Mouse (Mus musculus): Measurements from ENCODE around the gene Ctnna2. TPM values are rescaled to one million over a fixed set of nuclear protein-coding genes. Genes with fewer than 3 reads are reported as not detected.

Ctnna2 gene
- polyA plus RNA-seq, 1 experiment, result not detected

DNA sequence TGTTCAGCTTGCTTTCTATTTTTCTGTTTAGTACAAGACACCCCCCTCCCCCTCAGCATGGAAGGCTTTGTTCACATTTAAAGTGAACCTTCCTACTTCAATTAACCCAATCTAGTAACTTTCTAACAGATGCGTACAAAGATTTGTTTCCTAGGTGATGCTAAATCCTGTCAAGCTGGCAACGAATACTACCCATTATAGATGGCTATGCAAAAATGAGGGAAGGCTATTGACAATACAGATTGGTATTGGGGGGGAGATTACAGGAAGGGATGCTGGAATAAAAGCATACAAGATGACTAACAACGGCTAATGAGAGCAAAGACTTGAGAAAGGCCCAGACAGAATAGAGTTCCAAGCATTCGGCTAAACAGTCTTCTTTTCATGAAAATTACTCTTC lies 758.7 kb downstream of the Ctnna2 start:
- Histone ChIP-seq H3ac (ENCODE audit: control insufficient read depth, insufficient read length) (no peak overlapping the region), H3K27me3 (ENCODE audit: control insufficient read depth, insufficient read depth, insufficient read length) (no peaks in the 10 kb centered on the region), H3K79me2 (ENCODE audit: control insufficient read depth, insufficient read depth) (no peaks in the 10 kb centered on the region), H3K4me3 (no peak overlapping the region), H3K4me2 (ENCODE audit: low read depth) (no peak overlapping the region), H3K36me3 (ENCODE audit: control insufficient read depth, insufficient read depth) (no peaks in the 10 kb centered on the region)
- TF ChIP-seq TCF3 (IDR thresholded peaks at IDR 0.05; ENCODE audit: insufficient read length, low read depth) (no peak), MYOG (IDR thresholded peaks at IDR 0.05; ENCODE audit: control insufficient read depth in 1 of 3, insufficient read depth in 1 of 3, insufficient read length in 2 of 3, low read depth in 2 of 3) (no peak), SRF (IDR thresholded peaks at IDR 0.05; ENCODE audit: control insufficient read depth, insufficient read length, low read depth) (no peak), REST (IDR thresholded peaks at IDR 0.05; ENCODE audit: insufficient read depth, insufficient read length) (no peak), CEBPB (IDR thresholded peaks at IDR 0.05; ENCODE audit: insufficient read depth, poor library complexity, severe bottlenecking) (no peak), USF1 (IDR thresholded peaks at IDR 0.05; ENCODE audit: low read depth) (no peak), MAX (IDR thresholded peaks at IDR 0.05; ENCODE audit: low read depth) (no peak), POLR2AphosphoS2 (IDR thresholded peaks at IDR 0.05; ENCODE audit: insufficient read length, low read depth) (no peak), TCF12 (IDR thresholded peaks at IDR 0.05; ENCODE audit: insufficient read depth, poor library complexity, severe bottlenecking) (no peak), E2F4 (IDR thresholded peaks at IDR 0.05; ENCODE audit: insufficient read depth) (no peak), MYOD1 (IDR thresholded peaks at IDR 0.05; ENCODE audit: control insufficient read depth in 1 of 3, insufficient read length in 2 of 3, low read depth in 2 of 3) (no peak), POLR2A (IDR thresholded peaks at IDR 0.05; ENCODE audit: insufficient read length, low read depth) (no peak)

DNA sequence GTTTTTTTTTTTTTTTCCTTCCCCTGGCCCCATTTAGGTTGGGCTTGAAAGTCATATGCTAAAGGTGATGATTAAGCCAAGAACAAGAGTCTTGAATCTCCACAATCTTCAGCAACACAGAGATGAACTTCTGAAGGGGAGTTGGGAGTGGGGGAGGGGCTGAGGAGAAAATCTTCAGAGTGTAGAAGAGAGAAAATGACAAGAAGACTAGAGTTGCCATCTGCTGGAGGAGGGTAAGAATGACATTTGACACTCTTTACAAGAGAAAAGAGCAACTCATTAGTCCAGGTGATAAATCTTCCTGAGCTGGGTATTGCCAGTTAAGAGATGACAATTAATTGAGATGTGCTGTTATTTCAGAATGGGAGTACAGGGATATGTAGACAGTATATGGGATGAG lies 760.6 kb downstream of the Ctnna2 start:
- H3K27me3 ChIP-seq (ENCODE audit: control insufficient read depth, insufficient read depth, insufficient read length), result no peaks in the 10 kb centered on the region
- no peaks in the 10 kb centered on the region for H3K79me2 ChIP-seq (ENCODE audit: control insufficient read depth, insufficient read depth)
- TF ChIP-seq E2F4 (IDR thresholded peaks at IDR 0.05; ENCODE audit: insufficient read depth) (no peak), SRF (IDR thresholded peaks at IDR 0.05; ENCODE audit: control insufficient read depth, insufficient read length, low read depth) (no peak), POLR2A (IDR thresholded peaks at IDR 0.05; ENCODE audit: insufficient read length, low read depth) (no peak), MYOG (IDR thresholded peaks at IDR 0.05; ENCODE audit: control insufficient read depth in 1 of 3, insufficient read depth in 1 of 3, insufficient read length in 2 of 3, low read depth in 2 of 3) (no peak), USF1 (IDR thresholded peaks at IDR 0.05; ENCODE audit: low read depth) (no peak), TCF3 (IDR thresholded peaks at IDR 0.05; ENCODE audit: insufficient read length, low read depth) (no peak), REST (IDR thresholded peaks at IDR 0.05; ENCODE audit: insufficient read depth, insufficient read length) (no peak), CEBPB (IDR thresholded peaks at IDR 0.05; ENCODE audit: insufficient read depth, poor library complexity, severe bottlenecking) (no peak), MAX (IDR thresholded peaks at IDR 0.05; ENCODE audit: low read depth) (no peak), POLR2AphosphoS2 (IDR thresholded peaks at IDR 0.05; ENCODE audit: insufficient read length, low read depth) (no peak), TCF12 (IDR thresholded peaks at IDR 0.05; ENCODE audit: insufficient read depth, poor library complexity, severe bottlenecking) (no peak), MYOD1 (IDR thresholded peaks at IDR 0.05; ENCODE audit: control insufficient read depth in 1 of 3, insufficient read length in 2 of 3, low read depth in 2 of 3) (no peak)
- H3ac ChIP-seq (ENCODE audit: control insufficient read depth, insufficient read length), result no peak overlapping the region
- H3K4me3 ChIP-seq, result no peak overlapping the region
- no peaks in the 10 kb centered on the region for H3K36me3 ChIP-seq (ENCODE audit: control insufficient read depth, insufficient read depth)
- no peak overlapping the region for H3K4me2 ChIP-seq (ENCODE audit: low read depth)

- no peak overlapping the region for H3ac ChIP-seq (ENCODE audit: control insufficient read depth, insufficient read length)
- no peak overlapping the region for H3K4me3 ChIP-seq
- H3K79me2 ChIP-seq (ENCODE audit: control insufficient read depth, insufficient read depth), result no peaks in the 10 kb centered on the region
- no peaks in the 10 kb centered on the region for H3K27me3 ChIP-seq (ENCODE audit: control insufficient read depth, insufficient read depth, insufficient read length)
- TF ChIP-seq TCF3 (IDR thresholded peaks at IDR 0.05; ENCODE audit: insufficient read length, low read depth) (no peak), USF1 (IDR thresholded peaks at IDR 0.05; ENCODE audit: low read depth) (no peak), TCF12 (IDR thresholded peaks at IDR 0.05; ENCODE audit: insufficient read depth, poor library complexity, severe bottlenecking) (no peak), CEBPB (IDR thresholded peaks at IDR 0.05; ENCODE audit: insufficient read depth, poor library complexity, severe bottlenecking) (no peak), MYOD1 (IDR thresholded peaks at IDR 0.05; ENCODE audit: control insufficient read depth in 1 of 3, insufficient read length in 2 of 3, low read depth in 2 of 3) (no peak), POLR2A (IDR thresholded peaks at IDR 0.05; ENCODE audit: insufficient read length, low read depth) (no peak), E2F4 (IDR thresholded peaks at IDR 0.05; ENCODE audit: insufficient read depth) (no peak), MAX (IDR thresholded peaks at IDR 0.05; ENCODE audit: low read depth) (no peak), REST (IDR thresholded peaks at IDR 0.05; ENCODE audit: insufficient read depth, insufficient read length) (no peak), MYOG (IDR thresholded peaks at IDR 0.05; ENCODE audit: control insufficient read depth in 1 of 3, insufficient read depth in 1 of 3, insufficient read length in 2 of 3, low read depth in 2 of 3) (no peak), POLR2AphosphoS2 (IDR thresholded peaks at IDR 0.05; ENCODE audit: insufficient read length, low read depth) (no peak), SRF (IDR thresholded peaks at IDR 0.05; ENCODE audit: control insufficient read depth, insufficient read length, low read depth) (no peak)
- no peaks in the 10 kb centered on the region for H3K36me3 ChIP-seq (ENCODE audit: control insufficient read depth, insufficient read depth)
- H3K4me2 ChIP-seq (ENCODE audit: low read depth), result no peak overlapping the region
Observed at GRCm38 (mm10) chr6:77215322-77215721, 764.2 kb downstream of the Ctnna2 start.

DNA sequence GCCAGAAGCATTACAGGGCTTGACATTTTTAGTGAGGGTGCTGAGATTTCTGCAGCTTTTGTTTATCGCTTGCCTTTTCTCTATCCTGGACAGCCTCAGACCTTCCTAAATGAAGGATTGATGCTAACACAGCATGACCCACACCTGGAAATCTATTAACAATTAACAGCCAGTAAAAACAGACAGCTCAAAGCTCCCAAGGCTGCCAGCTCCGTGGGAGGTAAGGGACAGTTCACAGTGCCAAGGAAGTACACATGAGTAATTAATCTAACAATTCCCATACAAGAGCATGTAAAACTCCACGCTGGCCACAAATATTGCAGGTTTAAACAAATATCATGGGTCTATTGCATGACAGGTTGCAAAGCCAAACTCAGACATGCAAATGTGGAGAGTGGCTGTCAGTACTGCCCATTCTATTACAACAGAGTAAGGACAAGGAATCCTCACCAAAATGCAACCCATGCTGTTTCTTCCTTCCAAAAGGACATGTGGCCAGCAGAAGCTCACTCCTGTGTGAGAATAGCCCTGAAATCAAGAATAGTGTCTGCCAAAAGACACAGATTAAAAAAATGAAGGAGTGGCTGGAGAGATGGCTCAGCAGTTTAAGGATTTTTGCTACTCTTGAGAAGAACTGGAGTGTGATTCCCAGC lies 765.6 kb downstream of the Ctnna2 start:
- H3K79me2 ChIP-seq (ENCODE audit: control insufficient read depth, insufficient read depth), result no peaks in the 10 kb centered on the region
- no peak overlapping the region for H3K4me2 ChIP-seq (ENCODE audit: low read depth)
- no peak overlapping the region for H3ac ChIP-seq (ENCODE audit: control insufficient read depth, insufficient read length)
- no peaks in the 10 kb centered on the region for H3K27me3 ChIP-seq (ENCODE audit: control insufficient read depth, insufficient read depth, insufficient read length)
- no peak overlapping the region for H3K4me3 ChIP-seq
- TF ChIP-seq MAX (IDR thresholded peaks at IDR 0.05; ENCODE audit: low read depth), result no peak
- TF ChIP-seq USF1 (IDR thresholded peaks at IDR 0.05; ENCODE audit: low read depth), result no peak
- no peak for TF ChIP-seq TCF12 (IDR thresholded peaks at IDR 0.05; ENCODE audit: insufficient read depth, poor library complexity, severe bottlenecking)
- TF ChIP-seq MYOG (IDR thresholded peaks at IDR 0.05; ENCODE audit: control insufficient read depth in 1 of 3, insufficient read depth in 1 of 3, insufficient read length in 2 of 3, low read depth in 2 of 3), result no peak
- TF ChIP-seq POLR2A (IDR thresholded peaks at IDR 0.05; ENCODE audit: insufficient read length, low read depth), result no peak
- TF ChIP-seq E2F4 (IDR thresholded peaks at IDR 0.05; ENCODE audit: insufficient read depth), result no peak
- TF ChIP-seq MYOD1 (IDR thresholded peaks at IDR 0.05; ENCODE audit: control insufficient read depth in 1 of 3, insufficient read length in 2 of 3, low read depth in 2 of 3), result no peak
- TF ChIP-seq POLR2AphosphoS2 (IDR thresholded peaks at IDR 0.05; ENCODE audit: insufficient read length, low read depth), result no peak
- no peak for TF ChIP-seq TCF3 (IDR thresholded peaks at IDR 0.05; ENCODE audit: insufficient read length, low read depth)
- TF ChIP-seq SRF (IDR thresholded peaks at IDR 0.05; ENCODE audit: control insufficient read depth, insufficient read length, low read depth), result no peak
- TF ChIP-seq REST (IDR thresholded peaks at IDR 0.05; ENCODE audit: insufficient read depth, insufficient read length), result no peak
- TF ChIP-seq CEBPB (IDR thresholded peaks at IDR 0.05; ENCODE audit: insufficient read depth, poor library complexity, severe bottlenecking), result no peak
- H3K36me3 ChIP-seq (ENCODE audit: control insufficient read depth, insufficient read depth), result no peaks in the 10 kb centered on the region
